Mouse (Mus musculus): ENCODE data around the gene Adh7.

Adh7 gene

DNA sequence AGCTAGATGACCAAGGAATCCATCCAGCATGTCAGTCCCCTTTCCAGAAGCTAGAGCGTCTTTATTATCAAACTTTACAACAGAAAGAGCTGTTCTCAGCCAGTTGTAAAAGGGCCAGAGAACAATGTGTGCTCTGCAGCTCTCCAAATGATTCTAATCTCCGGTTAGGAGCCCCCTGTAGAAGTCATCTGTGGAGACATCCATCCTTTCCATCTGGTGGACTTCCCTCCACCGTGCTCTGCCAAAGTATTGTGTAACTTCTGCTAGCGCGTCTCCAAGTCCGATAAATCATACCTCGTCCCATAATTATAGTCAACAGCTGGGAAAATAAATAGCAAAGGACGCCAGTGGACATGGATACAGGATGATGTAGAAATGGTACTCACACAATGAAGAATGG, 31.2 kb downstream of the Adh7 start:
- no peak for DNase-seq (ENCODE audit: low read depth, low spot score)

DNA sequence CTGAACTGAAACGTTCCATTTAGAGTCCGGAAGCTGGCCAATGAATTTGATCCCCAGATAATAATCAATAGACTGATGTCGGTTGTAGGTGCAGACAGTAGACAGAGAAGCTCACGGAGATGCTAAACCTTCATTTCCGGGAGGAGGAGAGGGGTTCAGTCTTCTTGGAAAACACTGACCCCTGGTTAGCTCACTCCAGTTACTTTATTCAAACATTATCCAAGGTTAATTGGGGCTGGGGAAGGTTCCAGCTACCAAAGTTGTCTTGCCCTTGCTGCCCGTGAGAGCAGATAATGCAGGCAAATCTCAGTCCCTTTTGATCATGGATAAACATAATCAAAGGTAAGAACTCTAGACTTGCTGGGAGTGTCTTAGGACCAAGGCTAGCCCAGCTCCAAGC, 33.6 kb downstream of the Adh7 start:
- no peak for DNase-seq (ENCODE audit: low read depth, low spot score)

DNA sequence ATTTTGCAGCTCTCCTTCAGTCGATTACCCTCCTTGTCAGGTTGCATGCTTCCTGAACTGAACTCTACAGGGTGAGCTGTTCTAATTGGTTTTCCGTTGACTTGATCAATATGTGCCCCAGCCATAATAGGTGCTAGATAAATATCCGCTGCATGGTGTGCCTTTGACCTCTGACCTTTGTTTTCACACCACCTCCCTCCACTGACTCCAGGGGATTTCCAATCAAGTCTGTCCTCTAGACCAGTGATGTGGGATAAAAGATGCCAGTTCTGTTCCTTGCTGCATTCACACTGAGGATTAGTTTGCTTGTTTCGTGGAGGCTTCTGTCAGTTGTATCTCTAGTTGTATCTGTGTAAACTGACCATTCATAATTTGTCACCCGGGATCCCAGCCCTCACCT, 36.6 kb downstream of the Adh7 start:
- no peak for DNase-seq (ENCODE audit: low read depth, low spot score)

DNA sequence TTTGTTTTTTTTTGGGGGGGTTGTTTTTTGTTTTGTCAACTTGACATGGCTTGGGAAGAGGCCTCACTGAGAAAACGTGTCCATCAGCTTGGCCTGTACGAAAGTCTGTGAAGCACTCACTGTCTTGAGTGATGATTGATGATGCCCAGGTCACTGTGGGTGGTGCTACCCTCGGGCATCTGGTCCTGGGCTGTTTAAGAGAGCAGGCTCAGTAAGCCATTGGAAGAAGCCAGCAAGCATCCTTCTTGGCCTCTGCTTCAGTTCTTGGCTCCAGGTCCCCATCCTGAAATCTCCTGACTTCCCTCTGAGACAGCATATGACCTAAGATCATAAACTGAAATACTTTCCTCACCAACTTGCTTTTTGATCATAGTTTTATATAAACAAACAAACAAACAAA, 37.8 kb downstream of the Adh7 start:
- no peak for DNase-seq (ENCODE audit: low read depth, low spot score)

DNA sequence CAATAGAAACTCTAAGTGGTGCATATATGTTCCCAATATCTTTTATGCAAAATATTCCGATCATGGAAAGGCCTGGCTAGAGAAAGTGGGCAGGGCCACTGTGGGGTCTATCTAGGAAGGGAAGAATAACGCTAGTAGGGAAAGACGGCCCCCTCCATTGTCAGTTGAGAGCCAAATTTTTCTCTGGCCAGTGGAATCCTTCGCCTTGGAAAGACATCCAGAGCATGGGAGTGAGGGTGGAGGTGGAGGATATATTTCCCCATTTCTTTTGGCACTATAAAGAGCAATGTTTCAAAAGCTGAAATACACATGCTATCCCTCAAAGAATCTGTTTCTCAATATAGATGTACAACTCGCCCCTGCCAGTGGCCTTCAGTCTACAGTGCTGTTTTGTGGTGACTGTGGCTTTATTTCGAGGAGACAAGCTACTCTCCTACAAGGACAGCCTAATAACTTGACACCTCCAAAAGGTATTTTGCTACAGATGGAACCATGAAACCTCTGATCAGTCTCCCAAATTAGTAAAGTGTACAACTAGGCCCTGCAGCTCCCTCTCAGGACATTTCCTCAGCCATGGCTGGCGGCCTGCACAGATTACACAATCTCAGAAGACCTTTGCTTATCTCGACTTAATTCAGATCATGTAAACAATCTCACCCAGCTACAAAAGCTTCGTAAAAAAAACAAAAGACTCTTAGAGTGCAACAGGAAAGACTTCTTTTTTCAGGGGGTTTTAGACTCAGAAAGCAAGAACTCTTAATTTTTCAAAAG, 38.4 kb downstream of the Adh7 start:
- DNase-seq (ENCODE audit: low read depth, low spot score): no peak

DNA sequence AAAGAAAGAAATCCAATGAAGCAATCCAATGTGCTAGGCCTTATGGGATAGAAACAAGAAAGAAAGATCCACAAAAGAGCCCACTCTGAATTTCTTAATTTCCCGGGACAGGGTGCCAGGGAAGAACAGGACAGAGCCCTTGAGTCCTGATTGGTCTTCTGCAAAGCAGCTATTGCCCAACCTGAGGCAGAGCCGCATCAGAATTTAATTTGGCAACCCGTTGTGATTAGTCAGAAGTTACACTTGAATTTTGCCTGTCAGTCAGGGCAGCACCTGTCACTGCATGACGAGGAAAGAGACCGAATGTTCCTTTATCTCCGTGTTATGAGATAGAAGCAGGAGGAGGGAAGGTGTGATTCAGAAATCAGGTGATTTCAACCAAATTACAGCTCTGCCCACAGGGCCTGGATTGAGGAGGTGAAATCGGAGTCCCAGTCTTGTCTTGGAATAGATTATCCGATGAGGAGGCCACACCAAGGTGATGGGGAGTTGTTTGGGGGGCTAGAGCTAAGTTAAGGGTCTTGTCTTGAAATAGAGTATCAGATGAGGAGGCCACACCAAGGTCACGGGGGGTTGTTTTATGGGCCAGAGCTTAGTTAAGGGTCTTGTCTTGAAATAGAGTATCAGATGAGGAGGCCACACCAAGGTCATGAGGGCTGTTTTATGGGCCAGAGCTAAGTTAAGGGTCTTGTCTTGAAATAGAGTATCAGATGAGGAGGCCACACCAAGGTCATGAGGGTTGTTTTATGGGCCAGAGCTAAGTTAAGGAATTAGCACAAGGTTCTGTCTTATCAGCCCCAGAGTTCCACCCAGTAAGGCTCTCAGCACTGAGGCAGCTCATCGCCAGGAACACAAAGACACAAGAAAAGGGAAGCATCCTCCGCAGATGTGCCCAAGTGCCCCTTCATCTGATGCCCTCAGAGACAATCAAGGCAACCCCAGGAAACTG, 43.4 kb downstream of the Adh7 start, which contains the start of gene Adh1:
Adh1 (plus strand) TSS at position 271 of the 949 bp plus-strand sequence.
- no peak for DNase-seq (ENCODE audit: low read depth, low spot score)

DNA sequence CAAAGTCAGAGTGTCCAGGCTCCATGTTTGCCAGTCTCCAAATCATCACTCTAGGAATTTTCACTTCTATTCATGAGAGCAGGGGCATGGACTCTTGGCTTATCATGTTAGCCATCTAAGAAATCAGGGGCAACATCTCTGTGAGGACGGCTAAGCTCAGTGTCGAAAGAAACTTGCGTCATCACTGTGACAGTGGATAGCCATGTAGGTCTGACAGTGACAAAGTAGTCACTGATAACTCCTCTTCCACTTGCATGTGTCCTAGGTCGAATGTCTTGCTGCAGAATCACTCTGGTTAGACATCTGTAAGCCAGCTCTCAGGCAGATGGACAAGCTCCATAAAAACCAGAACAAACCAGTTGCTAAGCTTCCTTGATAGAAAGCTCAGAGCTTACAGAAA, 45.0 kb downstream of the Adh7 start:
- no peak for DNase-seq (ENCODE audit: low read depth, low spot score)

DNA sequence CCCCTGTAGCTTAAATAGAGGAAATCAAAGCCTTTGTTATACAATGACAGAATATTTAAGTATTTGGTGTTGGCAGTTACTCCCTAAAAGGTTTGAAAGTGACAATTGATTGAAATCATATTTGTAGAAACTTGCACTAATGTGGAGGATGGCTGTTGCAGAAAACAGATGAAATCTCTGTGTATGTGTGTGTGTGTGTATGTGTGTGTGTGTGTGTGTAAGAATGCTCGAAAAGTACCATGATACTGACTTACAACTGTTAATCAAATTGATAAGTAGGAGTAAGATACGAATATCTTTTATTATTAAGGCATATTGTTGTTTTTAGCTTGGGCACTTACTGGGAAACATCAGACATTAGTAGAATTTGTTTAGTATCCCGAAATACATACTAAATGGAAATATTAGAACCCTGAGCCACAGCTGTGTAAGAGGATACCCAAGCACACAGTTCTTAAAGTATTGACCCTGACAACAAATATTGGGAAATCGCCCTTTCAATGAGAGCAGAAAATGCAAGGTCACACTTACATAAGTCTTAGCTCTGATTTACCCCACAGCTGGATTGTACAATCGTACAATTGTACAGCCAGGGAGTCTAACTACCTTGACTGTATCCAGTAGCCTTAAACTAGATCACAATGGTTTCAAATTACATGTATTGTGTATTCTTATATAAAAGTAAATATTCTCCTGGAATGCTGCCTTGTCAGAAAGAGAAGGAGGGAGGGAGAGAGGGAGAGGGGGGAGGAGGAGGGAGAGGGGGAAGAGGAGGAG, 45.8 kb downstream of the Adh7 start:
- no peak for DNase-seq (ENCODE audit: low read depth, low spot score)

DNA sequence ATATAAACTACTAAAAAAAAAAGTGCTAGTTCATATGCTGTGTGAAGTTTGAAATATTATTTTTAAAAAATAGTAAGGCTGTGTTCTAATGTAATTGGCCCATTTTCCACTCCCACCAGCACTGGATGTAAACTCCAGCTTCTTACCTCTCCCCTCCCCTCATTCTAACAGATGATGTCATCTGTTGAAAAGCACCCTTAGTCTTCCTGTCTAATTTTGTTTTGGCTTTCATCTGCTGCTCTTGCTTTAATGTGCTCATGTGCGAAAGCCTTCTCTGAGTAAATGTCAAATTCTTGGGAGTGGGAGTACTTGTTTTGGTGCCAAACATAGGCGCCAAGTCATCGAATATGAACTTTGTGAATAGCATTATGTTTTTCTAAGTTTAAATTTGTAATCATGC, 47.1 kb downstream of the Adh7 start:
- DNase-seq (ENCODE audit: low read depth, low spot score): no peak

DNA sequence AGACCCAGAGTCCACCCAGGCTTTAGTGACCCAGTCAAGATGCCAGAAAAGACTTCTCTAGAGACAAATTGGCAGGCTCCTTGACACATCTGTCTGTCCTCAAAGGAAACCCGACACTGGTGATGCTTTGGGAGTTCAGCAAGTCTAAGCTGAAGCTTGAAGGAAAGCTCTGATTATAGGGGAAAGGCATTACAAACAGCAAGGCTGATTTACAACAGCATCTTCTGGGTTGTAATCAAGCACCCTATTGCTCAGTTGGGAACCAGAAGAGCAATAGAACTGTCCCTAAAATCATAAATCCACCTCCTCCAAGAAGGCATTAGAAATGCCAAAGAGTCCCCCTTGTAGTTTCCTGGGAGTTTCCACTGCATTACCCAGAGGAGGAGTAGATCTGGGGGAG, 52.9 kb downstream of the Adh7 start:
- DNase-seq (ENCODE audit: low read depth, low spot score): no peak

DNA sequence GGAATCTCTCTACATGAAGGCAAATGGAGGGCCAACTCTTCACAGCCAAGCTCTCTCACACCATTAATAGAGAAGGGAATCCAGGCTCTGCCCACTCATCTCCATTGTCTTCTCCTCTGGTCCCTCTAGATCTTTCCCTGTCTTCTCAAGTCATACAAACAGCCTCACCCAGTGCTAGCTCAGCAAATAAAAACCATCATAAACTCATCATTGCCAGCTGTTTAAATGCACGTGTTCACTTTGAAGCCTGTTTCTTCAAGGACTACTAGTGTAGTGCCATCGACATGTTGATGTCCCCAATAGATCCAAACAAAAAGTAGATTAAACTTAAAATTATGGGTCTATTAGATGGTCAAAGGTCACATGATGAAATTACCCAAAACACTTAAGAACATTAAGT, 53.7 kb downstream of the Adh7 start:
- no peak for DNase-seq (ENCODE audit: low read depth, low spot score)

DNA sequence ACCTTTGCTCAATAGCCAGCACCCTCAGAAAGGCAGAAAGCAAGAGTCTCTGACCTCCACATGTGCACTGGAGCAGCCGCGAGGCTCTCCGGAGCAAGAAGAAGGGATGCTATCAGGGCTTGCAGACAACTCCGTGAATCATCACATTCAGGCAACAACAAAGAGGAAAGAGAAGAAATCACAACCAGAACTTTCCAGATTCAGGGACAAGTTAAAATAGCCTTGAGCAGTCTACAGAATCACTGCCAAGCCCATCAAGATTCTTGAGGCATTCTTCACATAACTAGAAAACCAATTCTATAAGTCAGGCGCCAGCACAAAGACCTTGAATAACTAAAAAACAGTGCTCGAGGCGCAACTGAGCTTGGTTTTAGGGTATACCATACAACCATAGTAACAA, 55.5 kb downstream of the Adh7 start:
- DNase-seq (ENCODE audit: low read depth, low spot score): no peak

DNA sequence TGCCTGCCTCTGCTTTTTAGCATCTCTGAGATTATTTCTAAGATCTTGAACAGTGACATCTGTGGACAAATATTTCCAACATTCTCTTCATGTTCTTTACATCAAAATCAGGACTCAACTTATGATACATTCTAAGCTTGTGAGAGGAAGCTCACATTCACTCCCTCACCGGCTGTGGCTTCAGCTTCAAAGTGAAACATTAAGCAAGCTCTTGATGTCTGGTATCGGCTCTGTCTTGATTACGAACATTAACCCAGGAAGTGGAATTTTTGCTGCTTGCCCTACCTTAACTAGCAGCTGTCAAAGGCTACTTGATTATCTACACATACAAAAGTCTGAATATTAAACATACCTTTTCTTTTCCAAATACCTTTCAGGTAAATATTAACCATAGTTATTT, 57.5 kb downstream of the Adh7 start:
- no peak for DNase-seq (ENCODE audit: low read depth, low spot score)

DNA sequence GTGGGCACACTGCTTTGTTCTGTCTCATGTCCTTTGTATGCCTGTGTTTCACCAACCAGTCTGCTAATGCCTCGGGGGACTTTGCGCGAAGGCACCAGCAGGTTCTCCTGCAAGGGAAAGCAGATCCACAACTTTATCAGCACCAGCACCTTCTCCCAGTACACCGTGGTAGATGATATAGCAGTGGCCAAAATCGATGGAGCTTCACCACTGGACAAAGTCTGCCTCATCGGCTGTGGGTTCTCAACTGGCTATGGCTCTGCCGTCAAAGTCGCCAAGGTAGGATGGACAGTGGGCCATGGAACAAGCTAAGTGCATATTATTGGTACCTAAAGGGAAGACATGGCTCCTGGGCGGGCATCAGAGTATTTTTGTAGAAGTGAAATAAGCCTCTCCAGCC, 65.0 kb downstream of the Adh7 start:
- DNase-seq (ENCODE audit: low read depth, low spot score): no peak
